ENCODE assay signal across 10 mouse cellular contexts in genomic region chr1:89930551-89930950, GRCm38 (mm10). TPM values are rescaled to one million over a fixed set of nuclear protein-coding genes. Genes with fewer than 3 reads are reported as not detected.
A peak's percentile ranks its signal among the peaks of the same experiment; 100 is the strongest.
DNase-seq lines count a peak whose midpoint lies in the region; ATAC-seq and TF ChIP-seq lines count a peak whose summit lies in the region.
"Had no signal": no experiment of that assay in that cellular context is flagged by ENCODE, and none has a peak within 500 bp of the region (broad histone marks: within the 10 kb centered on the region; RNA-seq: fewer than 3 reads in every experiment).

No protein-coding gene starts in this region.

- DNase-seq in lung, postnatal 14 days: no peak
- DNase-seq in layer of hippocampus, postnatal 14 days (ENCODE audit: low spot score in 2 of 2): no peak
- DNase-seq in thymus, postnatal 10 days (ENCODE audit: low spot score in 2 of 2): no peak
- DNase-seq in left cerebral cortex, adult 9 months (ENCODE audit: low spot score in 2 of 2): no peak
- DNase-seq: right cerebral cortex, postnatal 14 days had no signal

- no peaks in the 10 kb centered on the region for H3K9me3 ChIP-seq in lung, embryonic 15.5 days
- H3K9me3 ChIP-seq in intestine, postnatal 0 days (ENCODE audit: control insufficient read depth): no peaks in the 10 kb centered on the region
- H3K9me3 ChIP-seq in neural tube, embryonic 15.5 days (replicated peaks): no peaks in the 10 kb centered on the region

- no peak for ATAC-seq in lung, embryonic 15.5 days (ENCODE audit: borderline replicate concordance, extremely low read depth, low FRiP score, low TSS enrichment)
- no peak for ATAC-seq in intestine, postnatal 0 days
- ATAC-seq in neural tube, embryonic 15.5 days (ENCODE audit: low FRiP score): peak; percentile 21; the same call in 1 of the 2 replicates

- H3K36me3 ChIP-seq in lung, embryonic 15.5 days: no peaks in the 10 kb centered on the region
- H3K36me3 ChIP-seq in intestine, postnatal 0 days (ENCODE audit: control insufficient read depth, insufficient read depth): no peaks in the 10 kb centered on the region
- no peaks in the 10 kb centered on the region for H3K36me3 ChIP-seq in neural tube, embryonic 15.5 days

- H3K27me3 ChIP-seq in lung, embryonic 15.5 days: peaks cover 100% of the 10 kb centered on the region
- H3K27me3 ChIP-seq in intestine, postnatal 0 days (replicated peaks; ENCODE audit: control insufficient read depth, insufficient read depth, low read length): peaks cover 98% of the 10 kb centered on the region
- H3K27me3 ChIP-seq in neural tube, embryonic 15.5 days (replicated peaks): peaks cover 57% of the 10 kb centered on the region

- TF ChIP-seq CTCF in embryonic fibroblast, embryonic 13.5 days (IDR thresholded peaks at IDR 0.05; ENCODE audit: borderline replicate concordance, insufficient read depth, low read length): no peak
- no peak for TF ChIP-seq CTCF in intestine, postnatal 0 days (IDR thresholded peaks at IDR 0.05; ENCODE audit: low read depth)

- no peak for TF ChIP-seq POLR2A in embryonic fibroblast, embryonic 13.5 days (IDR thresholded peaks at IDR 0.05; ENCODE audit: low read depth, low read length)

- under 1% methylated on average over 45 of the region's 45 CpGs for WGBS in lung, embryonic 15.5 days
- WGBS in intestine, postnatal 0 days: under 1% methylated on average over 40 of the region's 45 CpGs
- WGBS in neural tube, embryonic 15.5 days: 0% methylated on average over 40 of the region's 45 CpGs

- no peak overlapping the region for H3K27ac ChIP-seq in lung, embryonic 15.5 days
- H3K27ac ChIP-seq in embryonic fibroblast, embryonic 13.5 days (ENCODE audit: insufficient read depth, low read length): no peak overlapping the region
- no peak overlapping the region for H3K27ac ChIP-seq in intestine, postnatal 0 days (ENCODE audit: low read depth, low read length)
- peak overlapping the region; percentile 62 for H3K27ac ChIP-seq in neural tube, embryonic 15.5 days (replicated peaks)

- peaks cover 26% of the 10 kb centered on the region for H3K4me1 ChIP-seq in lung, embryonic 15.5 days
- H3K4me1 ChIP-seq in embryonic fibroblast, embryonic 13.5 days (ENCODE audit: control insufficient read depth, insufficient read depth, low read length): peaks cover 2% of the 10 kb centered on the region; the same call in 1 of the 2 replicates
- H3K4me1 ChIP-seq in intestine, postnatal 0 days (replicated peaks; ENCODE audit: control insufficient read depth, insufficient read depth, low read length): no peaks in the 10 kb centered on the region
- peaks cover 70% of the 10 kb centered on the region for H3K4me1 ChIP-seq in neural tube, embryonic 15.5 days

- no peak overlapping the region for H3K9ac ChIP-seq in lung, embryonic 15.5 days
- no peak overlapping the region for H3K9ac ChIP-seq in intestine, postnatal 0 days (ENCODE audit: low read depth, low read length)
- H3K9ac ChIP-seq in neural tube, embryonic 15.5 days (replicated peaks): peak overlapping the region; percentile 62

- H3K4me2 ChIP-seq in lung, embryonic 15.5 days: peak overlapping the region; percentile 83
- H3K4me2 ChIP-seq in intestine, postnatal 0 days (replicated peaks; ENCODE audit: low read depth): peak overlapping the region; percentile 68
- peak overlapping the region; percentile 85 for H3K4me2 ChIP-seq in neural tube, embryonic 15.5 days

- H3K4me3 ChIP-seq in lung, embryonic 15.5 days: peak overlapping the region; percentile 46
- peak overlapping the region; percentile 23 for H3K4me3 ChIP-seq in embryonic fibroblast, embryonic 13.5 days (ENCODE audit: insufficient read depth, low read length)
- peak overlapping the region; percentile 44 for H3K4me3 ChIP-seq in intestine, postnatal 0 days (ENCODE audit: low read depth, low read length)
- H3K4me3 ChIP-seq in neural tube, embryonic 15.5 days (replicated peaks): peak overlapping the region; percentile 49

RNA-seq across cellular contexts. Expression of gene Gbx2, which starts 0.4 kb away (rescaled TPM):
- polyA plus RNA-seq in lung, embryonic 15.5 days (2015; fragmentation: Nextera tagmentation; extraction: Ambion mirVana): 0.16 TPM in 1 of 2 replicates, not detected in the other
- not detected in 2 replicates for polyA plus RNA-seq in embryonic fibroblast, embryonic 13.5 days (2011; ENCODE audit: insufficient read length, low read depth, missing spikeins)
- 0.08 and 0.16 TPM in 2 replicates for polyA plus RNA-seq in intestine, postnatal 0 days (2015; fragmentation: Nextera tagmentation; extraction: Ambion mirVana)
- 21.7 and 30.5 TPM in 2 replicates for polyA plus RNA-seq in neural tube, embryonic 15.5 days (2015; fragmentation: Nextera tagmentation; extraction: Ambion mirVana)
- total RNA-seq in layer of hippocampus, postnatal 14 days (2021): under 1 TPM in 1 of 2 experiments, not detected in 1; 0.14 TPM
- total RNA-seq: adrenal gland, postnatal 25 days had no signal

Comparison
In these comparisons a context has a peak if more than half of its experiments do, and no peak if none do; other contexts are left out.
1. RNA of gene Gbx2, which starts 0.4 kb away (polyA plus RNA-seq): 21.7 to 30.5 TPM in neural tube, embryonic 15.5 days; not detected in embryonic fibroblast, embryonic 13.5 days, 0.16 TPM in lung, embryonic 15.5 days and 0.08 to 0.16 TPM in intestine, postnatal 0 days; every median in the first group is over 10 times any median in the second.
2. Peak in every context shown above with its lines, with median percentiles within 50 percentile points of each other: H3K4me2 ChIP-seq and H3K4me3 ChIP-seq.